Mouse (Mus musculus) midbrain, embryonic 16.5 days (tissue): ENCODE measurements around the gene Btbd35f7. TPM values are rescaled to one million over a fixed set of nuclear protein-coding genes. Genes with fewer than 3 reads are reported as not detected.
"Not testable (repeated sequence)": the region's sequence is repeated elsewhere in the genome, so short reads cannot be mapped to it uniquely, and the experiment has no call there.

ENCODE experiments used
- ATAC-seq: fragments of 200-750 bp; cut with Nextera tagmentation; 2 replicates; pipeline ENCODE4 v1.8.0; 2017; ENCODE audit warnings: moderate TSS enrichment
- H3K27ac ChIP-seq: fragments of 300-500 bp; sonication (generic); 2 replicates; pipeline ENCODE4 v1.5.1; 2014; ENCODE audit warnings: mild to moderate bottlenecking, low read length, mixed read lengths
- H3K27me3 ChIP-seq: fragments of 300-500 bp; sonication (generic); 2 replicates; pipeline ENCODE4 v1.6.1; 2014; ENCODE audit warnings: low read depth, low read length, mixed read lengths; ENCODE audit not compliant: control insufficient read depth, insufficient read depth
- H3K36me3 ChIP-seq: fragments of 300-500 bp; sonication (generic); 2 replicates; pipeline ENCODE4 v1.6.1; 2014; ENCODE audit warnings: mild to moderate bottlenecking, low read length, moderate library complexity, mixed read lengths; ENCODE audit not compliant: control insufficient read depth, insufficient read depth
- H3K4me1 ChIP-seq: fragments of 300-500 bp; sonication (generic); 2 replicates; pipeline ENCODE4 v1.6.1; 2014; ENCODE audit warnings: mild to moderate bottlenecking, low read length, mixed read lengths; ENCODE audit not compliant: control insufficient read depth, insufficient read depth
- H3K4me2 ChIP-seq: fragments of 300-500 bp; sonication (generic); 2 replicates; pipeline ENCODE4 v1.6.1; 2014; ENCODE audit warnings: mild to moderate bottlenecking, low read length, mixed read lengths
- H3K4me3 ChIP-seq: fragments of 300-500 bp; sonication (generic); 2 replicates; pipeline ENCODE4 v1.5.1; 2014; ENCODE audit warnings: low read depth, mild to moderate bottlenecking, low read length, moderate library complexity, mixed read lengths
- H3K9ac ChIP-seq: fragments of 300-500 bp; sonication (generic); 2 replicates; pipeline ENCODE4 v1.6.1; 2014; ENCODE audit warnings: low read depth, low read length, mixed read lengths
- H3K9me3 ChIP-seq: fragments of 300-500 bp; sonication (generic); replicated peaks from 2 replicates; pipeline ENCODE4 v1.6.1; 2014; ENCODE audit warnings: mild to moderate bottlenecking, low read length, mixed read lengths; ENCODE audit not compliant: control insufficient read depth, poor library complexity, severe bottlenecking
- WGBS: fragments of 180-500 bp; shearing (Covaris S2); extraction: QIAGEN DNeasy Blood & Tissue Kit; methylation state at CpG from one replicate; pipeline ENCODE4 v1.1.7; 2014; 5-methylcytosine and 5-hydroxymethylcytosine counted together
- polyA plus RNA-seq: library from polyadenylated mRNA; unstranded; fragments of >200 nt; fragmentation: Nextera tagmentation; extraction: Ambion mirVana; gene quantifications from 2 replicates; pipeline ENCODE4 v1.2.1, GENCODE M21; 2015

Gene Btbd35f7
- not detected in 2 replicates for polyA plus RNA-seq

DNA sequence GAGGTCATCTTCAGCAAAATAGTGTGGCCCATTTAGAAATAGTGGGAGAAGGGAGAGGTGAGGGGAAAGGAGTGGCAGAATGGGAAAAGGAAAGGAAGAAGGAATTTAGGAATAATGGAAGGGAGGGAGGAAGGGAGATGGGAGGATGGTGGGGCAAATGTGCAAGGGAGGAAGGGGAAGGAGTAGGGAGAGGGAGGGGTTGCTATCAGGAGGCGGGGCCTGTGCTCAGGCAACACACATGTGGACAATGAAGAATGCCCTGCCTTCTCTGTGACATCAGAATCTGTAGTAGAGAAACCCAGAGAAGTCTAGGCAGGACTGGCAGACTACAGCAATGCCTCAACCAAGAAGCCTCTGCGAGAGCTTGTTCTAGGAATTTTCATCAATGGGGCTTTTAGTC, at the start of gene Btbd35f7:
TSS of gene Btbd35f7 (plus strand) at position 301 of the 400 bp plus-strand sequence.
- not testable (repeated sequence) for H3K27ac ChIP-seq, H3K27me3 ChIP-seq, H3K4me2 ChIP-seq, H3K4me1 ChIP-seq, ATAC-seq, H3K9ac ChIP-seq, H3K36me3 ChIP-seq, H3K9me3 ChIP-seq, H3K4me3 ChIP-seq
- no CpG with 5 or more reads among the region's 2 CpGs for WGBS

Other genes with a start within 250 kb of the Btbd35f7 start
- not detected in 2 replicates for gene Mycs, start 199.8 kb upstream of the Btbd35f7 start, polyA plus RNA-seq